Mouse (Mus musculus): ENCODE data around the gene Ncs1.

DNA sequence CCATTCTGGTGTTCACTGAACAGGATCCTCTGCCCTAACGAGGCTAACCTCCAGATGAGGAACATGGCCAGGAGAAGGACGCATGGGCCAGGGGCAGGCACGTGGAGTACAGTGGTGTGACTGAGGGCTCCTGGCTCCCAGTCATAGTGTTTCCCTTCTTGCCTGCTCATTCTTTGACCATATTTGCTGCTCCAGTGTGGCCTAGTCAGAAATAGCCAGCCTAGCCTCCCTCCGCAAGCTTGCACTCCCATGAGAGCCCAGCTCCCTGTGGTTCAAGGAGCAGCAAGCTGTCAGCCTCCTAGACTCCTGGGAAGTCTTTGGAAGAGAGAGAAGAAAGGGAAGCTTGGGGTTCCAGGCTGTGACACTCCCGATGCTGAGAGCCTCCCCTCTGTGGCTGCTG, 40.9 kb upstream of the Ncs1 start:
- TF ChIP-seq POLR2A (IDR thresholded peaks at IDR 0.05; ENCODE audit: extremely low read depth, insufficient read depth, low read length) (no peak), CTCF (IDR thresholded peaks at IDR 0.05; ENCODE audit: low read depth, low read length) (no peak)

Data from liver, adult 2 months (tissue).